Mouse (Mus musculus): Measurements from ENCODE around the gene Cdh1.
"Not testable (repeated sequence)": the region's sequence is repeated elsewhere in the genome, so short reads cannot be mapped to it uniquely, and the experiment has no call there.

Cdh1 gene

GRCm38 (mm10) chr8:106603131-106603819 lies at the start of gene Cdh1:
Gene Cdh1 (plus strand): TSS chr8:106603351.
- DNase-seq (ENCODE audit: low spot score in 2 of 2) = no peak

DNA sequence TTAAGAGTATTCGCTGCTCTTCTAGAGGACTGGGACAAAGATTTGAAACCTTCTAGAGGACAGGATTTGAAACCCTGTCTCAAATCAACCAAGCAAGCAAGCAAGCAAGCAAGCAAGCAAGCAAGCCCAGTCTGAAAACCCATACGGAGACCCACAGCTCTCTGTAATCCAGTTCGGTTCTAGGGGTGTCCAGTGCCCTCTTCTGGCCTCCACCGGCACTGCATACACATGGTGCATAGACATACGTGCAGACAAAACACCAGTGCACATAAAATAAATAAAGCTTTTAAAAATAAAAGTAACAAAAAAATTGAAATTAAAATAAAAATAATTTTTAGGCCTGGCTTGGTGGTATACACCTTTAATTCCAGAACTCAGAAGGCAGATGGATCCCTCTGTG lies 49.1 kb upstream of the Cdh1 start:
- DNase-seq (ENCODE audit: low spot score in 2 of 2) = no peak

GRCm38 (mm10) chr8:106556068-106556645 lies 47.0 kb upstream of the Cdh1 start:
- no peak for DNase-seq (ENCODE audit: low spot score in 2 of 2)

DNA sequence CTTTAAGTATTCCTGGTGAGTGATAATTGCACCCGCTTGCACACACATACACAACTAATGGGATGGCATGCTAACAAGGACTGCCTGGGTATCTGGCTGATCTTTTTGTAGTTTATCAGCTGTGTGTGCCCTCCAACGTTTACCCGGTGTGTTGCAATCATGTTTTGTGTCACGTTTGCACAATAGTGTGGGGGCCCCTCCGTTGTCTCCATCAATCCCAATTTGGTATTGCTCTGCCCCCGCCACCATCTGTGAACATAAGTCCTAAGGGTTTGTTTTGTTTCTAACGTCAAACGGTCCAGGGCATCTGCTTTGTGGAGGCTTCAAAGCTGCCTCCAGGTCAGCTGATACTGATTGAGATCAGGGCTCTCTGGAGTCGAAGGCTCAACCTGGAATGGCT lies 43.3 kb upstream of the Cdh1 start:
- no peak for DNase-seq (ENCODE audit: low spot score in 2 of 2)

DNA sequence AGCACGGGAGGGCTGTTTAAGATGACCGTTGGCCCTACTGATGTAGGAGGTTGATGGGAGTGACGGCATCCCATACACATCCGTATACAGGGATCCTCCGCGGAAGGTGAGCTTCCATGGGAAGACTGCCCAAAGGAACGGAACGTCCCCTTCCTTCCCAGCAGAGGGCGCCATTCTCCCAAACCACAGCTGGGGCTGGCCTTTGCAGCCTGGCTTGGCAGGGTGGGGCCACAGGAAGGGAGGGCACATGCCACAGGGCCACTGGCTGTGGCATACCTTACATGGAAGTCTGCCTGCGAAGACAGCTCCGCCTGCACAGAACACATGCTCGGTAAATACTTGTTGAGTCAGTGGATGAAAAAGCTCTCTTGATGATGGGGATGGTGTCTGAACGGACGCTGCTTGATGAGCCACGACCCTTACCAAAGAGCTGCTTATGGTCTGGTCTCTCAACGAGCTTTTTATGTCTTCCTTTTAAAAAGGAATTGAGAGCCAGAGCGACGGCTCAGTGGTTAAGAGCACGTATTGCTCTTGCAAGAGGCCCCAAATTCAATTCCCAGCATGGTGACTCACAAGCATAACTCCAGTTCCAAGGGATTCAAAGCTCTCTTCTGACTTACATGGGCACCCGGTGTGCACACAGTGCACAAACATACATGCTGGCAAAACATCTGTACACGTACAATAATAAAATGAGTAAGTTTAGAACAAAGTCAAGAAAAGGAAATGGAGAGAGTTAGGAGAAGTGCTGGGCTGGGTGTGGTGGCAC lies 41.9 kb upstream of the Cdh1 start:
- peak in 1 of 2 experiments; percentile 11 for DNase-seq (ENCODE audit: low spot score in 2 of 2)

- no peak for DNase-seq (ENCODE audit: low spot score in 2 of 2)
These were observed 39.4 kb upstream of the Cdh1 start for GRCm38 (mm10) chr8:106563691-106564182.

- DNase-seq (ENCODE audit: low spot score in 2 of 2) = no peak
These were observed 34.1 kb upstream of the Cdh1 start for GRCm38 (mm10) chr8:106569006-106569405.

DNA sequence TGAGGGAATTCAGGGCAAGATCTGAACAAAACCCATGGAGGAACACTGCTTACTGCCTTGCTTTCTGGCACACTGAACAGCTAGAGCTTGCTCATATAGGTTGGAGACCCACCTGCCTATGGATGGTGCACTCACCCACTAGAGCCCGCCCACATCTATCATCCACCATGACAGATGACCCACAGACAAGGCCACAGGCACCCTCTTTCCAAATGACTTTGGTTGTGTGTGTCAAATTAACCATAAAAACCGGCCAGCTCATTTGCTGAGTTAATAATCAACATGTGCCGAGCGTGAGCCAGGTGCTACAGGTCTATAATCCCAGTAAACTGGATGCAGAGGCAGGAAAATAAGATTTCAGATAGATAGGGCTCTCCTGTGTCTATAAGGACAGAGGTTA lies 32.8 kb upstream of the Cdh1 start:
- no peak for DNase-seq (ENCODE audit: low spot score in 2 of 2)

- no peak for DNase-seq (ENCODE audit: low spot score in 2 of 2)
These were observed 31.5 kb upstream of the Cdh1 start for GRCm38 (mm10) chr8:106571551-106572172.

DNA sequence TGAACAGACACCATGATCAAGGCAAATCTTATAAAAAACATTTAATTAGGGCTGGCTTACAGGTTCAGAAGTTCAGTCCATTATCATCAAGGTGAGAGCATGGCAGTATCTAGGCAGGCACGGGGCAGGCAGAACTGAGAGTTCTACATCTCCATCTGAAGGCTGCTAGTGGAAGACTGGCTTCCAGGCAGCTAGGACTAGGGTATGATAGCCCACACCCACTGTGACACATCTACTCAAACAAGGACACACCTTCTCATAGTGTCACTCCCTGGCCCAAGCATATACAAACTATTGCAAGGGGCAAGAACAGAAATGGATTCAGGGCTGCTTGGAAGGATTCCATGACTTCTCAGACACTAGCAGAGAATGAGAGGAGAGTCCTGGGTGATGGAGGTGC lies 31.0 kb upstream of the Cdh1 start:
- DNase-seq (ENCODE audit: low spot score in 2 of 2) = not testable (repeated sequence)

DNA sequence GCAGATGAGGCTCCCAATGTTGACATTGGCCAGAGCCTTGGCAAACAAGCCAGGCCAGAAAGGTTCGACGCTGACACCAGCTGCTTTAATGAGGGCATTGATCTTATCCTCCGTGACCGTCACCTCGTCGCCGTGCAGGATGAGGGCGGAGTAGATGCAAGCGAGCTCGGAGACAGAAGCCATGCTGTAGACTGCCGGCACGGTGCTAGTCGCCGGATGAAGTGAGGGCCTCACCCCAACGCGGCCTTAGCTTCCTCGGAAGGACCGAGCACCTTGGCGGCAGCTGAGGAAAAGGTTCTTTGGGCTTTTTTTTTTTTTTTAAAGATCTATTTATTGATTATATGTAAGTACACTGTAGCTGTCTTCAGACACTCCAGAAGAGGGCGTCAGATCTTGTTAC lies 30.0 kb upstream of the Cdh1 start, which contains the start of gene Gm10073:
TSS of gene Gm10073 (minus strand) at position 294 of the 400 bp plus-strand sequence.
- not testable (repeated sequence) for DNase-seq (ENCODE audit: low spot score in 2 of 2)

GRCm38 (mm10) chr8:106574283-106574682 lies 28.9 kb upstream of the Cdh1 start:
- no peak for DNase-seq (ENCODE audit: low spot score in 2 of 2)

- DNase-seq (ENCODE audit: low spot score in 2 of 2) = no peak
These were observed 26.1 kb upstream of the Cdh1 start for GRCm38 (mm10) chr8:106576849-106577555.

- DNase-seq (ENCODE audit: low spot score in 2 of 2) = no peak
These were observed 23.6 kb upstream of the Cdh1 start for GRCm38 (mm10) chr8:106579510-106579909.

DNA sequence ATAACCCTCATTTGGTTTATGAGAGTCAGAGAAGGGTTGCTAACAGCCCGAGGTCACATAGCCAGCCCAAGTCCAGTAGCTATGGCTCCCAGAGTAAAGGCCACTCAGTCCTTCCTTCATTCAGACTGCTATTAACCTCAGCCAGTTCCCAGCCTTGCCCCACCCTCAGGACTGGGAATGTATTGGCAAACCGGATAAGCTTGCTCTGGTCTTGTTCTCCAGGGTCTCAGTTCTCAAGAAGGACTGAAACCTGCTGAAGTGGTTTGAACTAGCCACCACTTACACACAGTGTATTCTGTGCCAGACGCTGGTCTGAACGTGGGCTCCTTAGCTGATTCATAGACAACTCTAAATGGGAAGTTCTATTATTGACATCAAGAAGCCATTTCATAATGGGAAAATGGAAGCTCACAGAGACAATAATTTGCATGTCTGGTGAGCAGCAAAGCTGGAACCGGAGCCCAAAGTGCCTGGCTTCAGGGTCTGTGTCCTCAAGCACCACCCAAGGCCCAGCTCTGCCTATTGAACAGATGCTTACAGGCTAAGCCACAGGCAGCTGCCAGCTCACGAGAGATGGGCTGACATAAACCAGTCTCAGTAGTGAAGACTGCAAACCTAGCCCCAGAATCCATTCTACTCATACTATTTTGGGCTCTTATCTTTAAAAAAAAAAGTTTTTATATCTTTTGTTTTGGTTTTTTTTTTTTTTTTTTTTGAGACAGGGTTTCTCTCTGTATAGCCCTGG lies 21.6 kb upstream of the Cdh1 start:
- DNase-seq (ENCODE audit: low spot score in 2 of 2) = no peak

DNA sequence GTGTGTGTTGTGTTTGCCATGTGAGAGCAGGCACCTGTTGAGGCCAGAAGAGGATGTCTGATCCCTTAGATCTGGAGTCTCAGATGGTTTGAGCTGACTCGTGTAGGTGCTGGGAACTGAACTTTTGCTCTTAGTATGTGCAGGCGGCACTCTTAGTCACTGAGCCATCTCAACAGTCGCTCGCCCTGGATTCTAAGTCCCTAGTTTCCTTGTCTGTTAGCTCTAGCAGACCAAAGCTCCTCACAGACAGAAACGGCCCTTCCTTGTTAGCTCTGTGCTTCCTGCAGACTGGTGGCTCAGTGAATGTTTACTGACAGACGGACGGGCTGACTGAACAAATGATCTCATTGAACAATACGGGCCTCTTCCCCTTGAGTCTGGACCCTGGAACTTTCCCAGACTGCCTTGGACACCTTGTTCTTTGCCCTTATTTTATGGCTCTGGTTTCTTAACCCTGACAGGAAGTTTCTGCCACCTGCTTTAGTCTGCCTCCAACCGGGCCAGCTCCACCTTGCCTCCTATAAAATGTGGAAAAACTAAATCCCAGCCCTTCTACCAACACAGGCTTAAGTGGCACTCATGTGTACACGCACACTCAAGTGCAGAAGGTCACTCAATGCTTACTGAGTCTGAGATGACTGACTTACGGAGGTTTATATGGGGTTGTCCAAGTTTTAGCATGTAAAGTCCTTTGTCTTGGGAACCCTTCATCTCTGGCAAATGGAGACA lies 18.0 kb upstream of the Cdh1 start:
- DNase-seq (ENCODE audit: low spot score in 2 of 2) = no peak

GRCm38 (mm10) chr8:106585671-106586037 lies 17.5 kb upstream of the Cdh1 start:
- DNase-seq (ENCODE audit: low spot score in 2 of 2) = no peak

DNA sequence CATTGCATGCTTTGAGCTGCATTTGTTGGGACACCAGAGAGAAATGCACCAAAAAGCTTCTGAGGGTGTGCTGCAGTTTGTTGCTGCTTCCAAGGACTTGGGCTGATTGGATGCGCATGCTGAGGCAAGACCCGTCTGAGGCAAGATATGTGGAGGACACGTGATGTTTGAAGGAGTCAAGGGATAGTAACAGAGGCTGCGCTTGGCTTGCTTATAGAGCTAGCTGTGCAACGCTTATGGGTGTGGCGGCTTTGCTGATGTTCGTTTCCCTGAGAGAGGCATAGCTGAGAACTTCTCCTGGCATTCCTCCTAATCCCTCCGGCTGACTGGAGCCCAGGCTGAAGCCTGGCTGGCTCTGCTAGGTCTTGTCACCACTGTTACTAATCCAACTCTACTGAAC lies 16.3 kb upstream of the Cdh1 start:
- DNase-seq (ENCODE audit: low spot score in 2 of 2) = no peak

- no peak for DNase-seq (ENCODE audit: low spot score in 2 of 2)
These were observed 14.4 kb upstream of the Cdh1 start for GRCm38 (mm10) chr8:106588443-106589431.
